Mouse (Mus musculus) adrenal gland, postnatal 36 days (tissue): ENCODE results near the gene Rb1. TPM values are rescaled to one million over a fixed set of nuclear protein-coding genes. Genes with fewer than 3 reads are reported as not detected.
A peak's percentile ranks its signal among the peaks of the same experiment; 100 is the strongest.

ENCODE experiments used
- DNase-seq, 2 experiments: peaks; one replicate each; pipeline ENCODE4 v3.0.0; 2021; ENCODE audit warnings: mixed read lengths in 1 of 2
- total RNA-seq, 2 experiments: library from RNA; stranded (reverse); gene quantifications; 2 replicates each; pipeline ENCODE4 v1.2.3; 2021

Gene Rb1
- total RNA-seq, 2 experiments from 2014 or later = 20.4 to 21.6 TPM

DNA sequence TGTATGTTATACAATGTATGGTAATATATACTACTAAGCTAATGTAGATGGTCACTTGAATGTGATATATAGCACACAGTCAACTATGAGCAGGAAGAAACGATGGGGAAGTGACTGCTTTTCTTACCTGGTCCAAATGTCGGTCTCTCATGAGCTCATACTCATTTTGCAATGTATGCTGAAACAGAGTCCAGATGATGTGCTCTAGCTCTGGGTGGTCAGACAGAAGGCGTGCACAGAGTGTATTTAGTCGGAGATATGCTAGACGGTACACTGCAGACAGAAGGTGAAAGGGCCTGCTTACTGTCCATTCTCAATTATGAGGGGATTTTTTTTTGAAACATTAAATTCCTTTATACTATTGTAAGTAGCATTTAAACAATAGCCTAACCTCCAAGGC, 114.1 kb downstream of the Rb1 start:
- DNase-seq = no peak

DNA sequence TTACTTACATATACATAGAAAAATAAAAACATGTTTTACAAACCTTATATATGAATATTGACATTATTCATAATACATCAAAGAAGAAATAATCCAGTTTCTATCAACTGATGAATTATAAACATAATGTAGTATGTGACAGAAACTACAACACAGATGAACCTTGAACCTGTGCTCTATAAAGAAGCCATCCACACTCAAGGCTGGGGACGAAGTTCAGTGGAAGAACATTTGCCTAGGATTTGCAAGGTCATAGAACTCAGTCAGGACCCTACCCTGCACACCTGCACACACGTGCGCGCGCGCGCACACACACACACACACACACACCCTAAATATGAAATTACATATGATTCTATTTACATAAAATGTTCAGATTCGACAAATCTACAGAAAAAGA, 115.4 kb downstream of the Rb1 start:
- no peak for DNase-seq

DNA sequence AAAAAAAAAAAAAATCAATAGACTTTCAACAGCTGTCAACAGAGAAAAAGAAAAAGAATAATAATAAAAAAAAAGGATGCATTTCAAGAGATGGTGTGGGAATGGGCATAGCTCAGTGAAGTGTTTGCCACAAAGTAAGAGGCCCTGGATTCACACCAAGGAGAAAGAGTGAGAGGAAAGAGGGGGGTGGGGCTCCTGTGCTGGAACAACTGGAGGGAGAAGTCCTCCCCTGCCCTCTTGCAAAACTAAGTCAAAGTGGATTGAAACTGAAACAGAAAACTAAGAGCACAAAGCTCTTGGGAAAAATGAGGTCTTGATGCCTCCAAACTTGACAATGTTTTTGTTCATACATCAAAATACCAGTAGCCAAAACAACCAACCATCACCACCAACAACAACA, 116.4 kb downstream of the Rb1 start:
- DNase-seq = peak; percentile 7 to 58

DNA sequence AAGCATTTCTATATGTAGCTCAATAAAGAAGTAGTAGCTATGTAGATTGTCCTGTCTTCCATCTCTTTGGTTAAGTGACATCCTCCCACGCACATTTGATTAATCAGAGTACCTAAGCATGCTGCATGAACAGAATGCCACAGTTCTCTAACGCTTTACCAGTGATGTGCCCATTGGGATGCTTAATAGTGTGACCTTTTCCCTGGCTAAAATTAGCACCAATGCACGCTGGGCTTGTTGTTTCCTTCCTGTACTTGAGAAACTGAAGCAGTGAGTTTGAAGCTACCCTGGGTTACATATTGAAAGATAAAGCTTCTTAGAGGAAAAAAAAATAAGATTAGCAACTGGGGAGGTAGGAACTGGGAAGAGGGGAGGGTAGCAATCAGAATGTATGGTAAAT, 121.6 kb downstream of the Rb1 start:
- DNase-seq = no peak

DNA sequence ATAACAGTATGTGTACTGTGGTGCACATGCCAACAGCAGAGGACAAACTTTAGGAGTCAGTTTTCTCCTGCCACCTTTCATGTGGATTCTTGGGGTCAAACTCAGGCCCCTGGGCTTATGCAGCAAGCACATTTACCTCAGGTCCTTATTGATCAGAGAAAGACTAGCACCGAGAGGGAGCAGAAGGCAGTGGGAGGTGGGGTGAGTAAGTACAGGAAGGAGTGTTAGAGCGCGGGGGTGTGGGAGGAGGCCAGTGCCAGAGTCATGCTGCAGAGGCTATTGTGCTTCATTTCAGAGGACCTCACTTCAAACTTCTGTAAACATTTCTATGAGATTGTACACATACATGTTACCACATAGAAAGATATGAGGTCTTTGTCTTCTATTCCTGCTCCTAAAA, 124.2 kb downstream of the Rb1 start:
- no peak for DNase-seq

DNA sequence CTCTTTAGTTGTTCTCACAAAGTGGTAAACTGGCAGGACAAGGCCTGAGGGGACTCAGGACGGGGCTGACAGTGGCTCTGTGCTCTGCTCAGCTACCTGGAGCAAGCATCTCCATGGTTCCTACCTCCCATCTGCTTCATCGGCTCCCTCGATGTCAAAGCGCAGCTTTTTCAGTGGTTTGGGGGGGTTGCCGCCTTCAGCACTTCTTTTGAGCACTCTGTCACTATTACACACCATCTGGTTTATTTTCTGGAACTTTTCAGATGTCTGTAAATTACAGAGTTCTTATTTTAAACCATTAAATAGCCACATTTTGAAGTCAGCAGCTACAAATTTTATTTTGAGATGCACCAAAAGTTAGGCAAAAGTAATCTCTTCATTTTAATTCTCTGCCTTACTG, 126.6 kb downstream of the Rb1 start:
- DNase-seq = no peak

DNA sequence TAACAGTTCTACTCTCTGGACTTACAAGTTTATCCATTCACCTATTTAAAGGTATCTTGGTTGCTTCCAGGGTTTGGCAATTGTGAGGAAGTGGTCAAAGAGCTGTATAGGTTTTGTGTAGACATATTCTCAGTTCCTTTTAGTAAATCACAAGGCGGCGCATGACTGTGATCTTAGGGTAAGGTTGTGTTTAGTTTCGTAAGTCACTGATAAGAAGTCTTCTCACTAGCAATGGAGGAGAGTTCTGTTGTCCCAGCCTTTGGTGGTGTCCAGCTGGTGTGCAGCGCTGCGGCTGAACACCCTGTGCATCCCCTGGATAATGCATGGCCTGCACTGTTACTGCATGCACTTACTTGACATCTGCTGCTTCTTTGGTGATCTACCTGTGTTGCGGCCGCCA, 138.7 kb downstream of the Rb1 start:
- DNase-seq = no peak

DNA sequence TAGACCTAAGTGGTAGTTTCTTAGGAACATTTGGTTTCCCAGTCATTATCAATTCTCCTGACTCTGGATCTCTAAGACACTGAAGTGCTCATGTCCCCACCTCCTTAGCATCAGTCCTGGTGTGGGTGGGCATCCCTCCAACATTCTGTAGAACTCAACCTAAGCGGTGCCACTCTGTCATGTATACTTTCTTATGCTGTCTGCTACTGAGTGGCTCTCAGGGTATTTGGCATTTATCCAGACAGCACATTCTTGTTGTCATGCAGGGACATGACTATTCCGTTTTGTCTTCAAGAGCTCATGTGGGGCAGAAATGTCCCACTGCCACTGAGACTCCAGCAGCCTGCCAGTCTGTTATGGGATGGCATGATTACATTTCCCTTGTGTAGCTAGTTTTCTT, 144.5 kb downstream of the Rb1 start:
- DNase-seq = no peak

DNA sequence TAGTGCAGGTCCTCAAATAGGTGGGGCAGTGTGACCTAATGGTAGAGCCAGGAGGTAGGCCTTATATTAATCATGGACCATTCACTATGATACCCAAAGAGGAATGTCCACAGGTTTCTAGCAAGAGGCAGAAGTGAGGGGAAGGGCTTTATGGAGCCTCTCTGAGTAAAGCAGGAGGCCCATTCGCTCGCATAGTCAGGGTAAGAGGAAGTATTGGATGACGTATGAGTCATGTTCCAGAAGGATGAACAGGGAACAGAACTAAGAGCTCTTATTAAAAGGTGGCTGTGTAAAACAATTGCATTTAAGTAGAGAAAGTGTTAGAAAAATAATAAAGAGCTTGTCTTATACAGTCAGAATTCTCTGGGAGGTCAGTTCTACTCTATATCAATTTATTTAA, 145.0 kb downstream of the Rb1 start:
- DNase-seq = no peak

DNA sequence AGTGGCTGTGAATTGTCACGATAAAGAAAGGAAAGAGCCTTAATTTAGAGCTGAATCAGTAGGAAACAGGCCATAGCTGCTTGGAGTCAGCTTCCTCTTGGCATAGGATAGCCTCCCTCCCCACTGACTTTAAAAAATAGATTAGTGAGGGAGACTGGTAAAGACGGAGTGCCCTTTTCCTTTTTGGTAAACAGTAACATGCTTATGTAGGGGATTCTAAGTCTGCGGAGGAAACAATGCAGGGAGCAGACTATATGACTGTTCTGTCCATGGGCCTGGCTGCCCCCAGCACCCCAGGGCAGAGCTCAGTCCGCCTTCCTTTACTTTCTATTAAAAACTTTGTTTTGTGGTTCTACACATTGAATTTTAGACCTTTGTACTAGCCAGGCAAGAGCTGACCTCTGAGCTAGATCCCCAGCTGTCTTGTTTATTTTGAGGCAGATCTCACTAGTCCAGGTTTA, 146.4 kb downstream of the Rb1 start:
- no peak for DNase-seq

DNA sequence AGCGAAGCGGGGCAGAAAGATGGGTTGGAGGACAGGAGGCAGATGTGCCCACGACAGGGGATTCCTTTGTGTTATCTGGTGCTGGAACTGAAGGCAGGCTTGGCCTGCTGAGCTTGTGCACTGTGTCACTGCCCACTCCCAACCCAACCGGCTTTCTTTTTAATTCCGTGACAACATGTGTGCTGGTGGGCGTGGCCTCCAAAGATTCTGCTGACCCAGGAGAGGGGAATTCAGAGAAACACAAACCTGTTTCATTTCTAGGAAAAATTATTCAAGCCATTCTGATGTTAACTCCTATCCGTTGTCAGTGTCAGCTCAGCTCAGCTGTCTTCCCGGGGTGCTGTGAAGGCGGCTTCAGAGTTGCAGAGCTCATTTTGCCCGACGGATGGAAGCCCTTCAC, 147.7 kb downstream of the Rb1 start:
- no peak for DNase-seq

DNA sequence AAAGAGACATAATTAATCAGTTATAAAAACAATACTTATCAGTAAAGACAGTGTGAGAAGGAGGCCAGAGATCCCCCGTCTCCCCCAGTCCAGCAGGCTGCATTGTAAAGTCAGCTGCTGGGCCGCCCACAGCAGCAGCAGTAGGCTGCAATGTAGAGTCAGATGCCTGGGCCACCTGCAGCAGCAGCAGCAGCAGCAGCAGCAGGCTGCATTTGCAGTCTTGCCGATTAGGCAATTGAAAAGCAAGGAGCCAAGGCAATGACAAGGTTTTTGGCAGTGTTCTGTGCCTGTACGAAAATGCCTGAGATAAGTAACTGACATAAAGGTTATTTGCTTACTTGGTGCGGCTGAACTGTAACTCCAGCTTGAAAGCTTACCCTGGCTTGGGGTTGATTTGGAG, 149.4 kb downstream of the Rb1 start:
- peak; percentile 20 to 28 for DNase-seq

DNA sequence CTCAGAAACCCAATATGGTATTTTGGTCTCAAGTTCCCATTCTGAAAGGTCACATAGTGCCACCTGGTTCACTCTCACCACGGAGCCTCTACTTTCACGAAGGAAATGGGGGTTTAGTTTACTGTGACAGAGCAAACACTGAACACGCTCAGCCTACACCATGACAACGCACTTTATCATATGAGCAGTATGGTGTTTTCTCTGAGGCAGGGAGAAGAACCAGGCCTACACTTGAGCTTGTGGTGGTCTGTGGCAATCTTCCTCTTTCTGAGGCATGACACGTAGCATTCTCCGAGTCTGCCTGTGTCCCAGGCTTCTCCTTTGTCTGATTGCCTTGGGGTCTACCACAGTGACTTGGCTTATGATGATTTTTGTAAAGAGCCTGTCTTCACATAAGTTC, 149.8 kb downstream of the Rb1 start:
- no peak for DNase-seq

DNA sequence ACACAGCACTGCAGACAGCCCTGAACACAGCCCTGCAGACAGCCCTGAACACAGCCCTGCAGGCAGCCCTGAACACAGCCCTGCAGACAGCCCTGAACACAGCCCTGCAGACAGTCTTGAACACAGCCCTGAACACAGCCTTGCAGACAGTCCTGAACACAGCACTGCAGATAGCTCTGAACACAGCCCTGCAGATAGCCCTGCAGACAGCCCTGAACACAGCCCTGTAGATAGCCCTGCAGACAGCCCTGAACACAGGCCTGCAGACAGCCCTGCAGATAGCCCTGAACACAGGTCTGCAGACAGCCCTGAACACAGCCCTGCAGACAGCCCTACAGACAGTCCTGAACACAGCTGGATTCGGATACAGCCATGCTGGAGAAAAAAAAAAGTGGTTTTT, 150.6 kb downstream of the Rb1 start:
- no peak for DNase-seq

DNA sequence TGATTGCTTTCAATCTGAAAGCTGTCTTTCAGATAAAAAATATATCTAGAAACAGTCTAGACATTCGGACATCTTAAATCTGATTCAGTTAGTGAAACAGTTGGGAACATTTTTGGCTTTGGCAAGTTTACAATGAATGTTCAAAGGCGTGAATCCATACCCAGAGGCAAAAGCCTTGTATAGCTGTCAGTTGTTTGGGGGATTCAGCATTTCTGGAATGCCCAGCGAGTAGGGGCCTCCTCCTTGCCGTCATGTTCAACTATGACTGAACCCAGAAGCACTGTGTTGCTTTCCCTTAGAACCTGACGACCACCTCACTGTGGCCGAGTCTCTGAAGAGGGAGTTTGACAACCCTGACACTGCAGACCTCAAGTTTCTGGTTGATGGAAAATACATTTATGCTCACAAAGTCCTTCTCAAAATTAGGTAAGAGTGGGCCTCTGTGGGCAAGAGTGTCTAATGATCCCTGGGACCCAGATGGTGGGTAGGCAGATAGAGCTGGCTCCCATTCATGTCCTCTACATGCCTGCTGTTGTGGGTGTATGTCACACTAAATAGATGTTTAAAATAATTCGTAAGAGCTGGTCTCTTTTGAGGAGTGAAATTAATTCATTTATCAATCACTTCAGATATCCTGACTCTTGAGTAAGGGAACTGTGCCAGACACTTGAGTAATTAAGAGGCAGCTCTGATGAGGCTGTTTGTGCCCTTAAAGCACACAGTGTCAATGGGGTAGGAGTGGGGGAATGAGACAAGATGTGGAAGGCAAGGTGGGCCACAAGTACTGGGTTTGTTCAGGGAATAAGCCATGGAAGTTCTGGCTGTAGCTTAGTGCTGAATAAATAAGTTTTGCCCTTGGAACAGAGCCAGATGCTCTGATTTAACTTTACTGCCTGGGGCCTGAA, 151.3 kb downstream of the Rb1 start:
- no peak for DNase-seq

DNA sequence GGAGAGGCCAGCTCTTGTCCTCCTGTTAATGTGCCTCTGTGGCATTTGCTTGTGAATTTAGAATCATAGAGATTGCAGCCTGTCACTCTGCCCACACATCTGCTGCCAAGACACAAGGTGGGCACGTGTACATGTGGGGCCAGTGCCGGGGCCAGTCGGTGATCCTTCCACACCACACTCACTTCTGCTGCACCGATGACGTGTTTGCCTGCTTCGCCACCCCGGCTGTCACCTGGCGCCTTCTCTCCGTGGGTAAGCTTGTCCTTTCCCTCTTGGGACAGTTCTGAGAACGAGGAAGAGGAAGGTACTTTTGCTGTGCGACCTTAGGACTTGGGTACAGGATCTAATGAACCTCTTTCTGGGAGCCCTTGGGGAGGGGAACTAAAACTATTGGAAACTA, 152.0 kb downstream of the Rb1 start:
- no peak for DNase-seq

DNA sequence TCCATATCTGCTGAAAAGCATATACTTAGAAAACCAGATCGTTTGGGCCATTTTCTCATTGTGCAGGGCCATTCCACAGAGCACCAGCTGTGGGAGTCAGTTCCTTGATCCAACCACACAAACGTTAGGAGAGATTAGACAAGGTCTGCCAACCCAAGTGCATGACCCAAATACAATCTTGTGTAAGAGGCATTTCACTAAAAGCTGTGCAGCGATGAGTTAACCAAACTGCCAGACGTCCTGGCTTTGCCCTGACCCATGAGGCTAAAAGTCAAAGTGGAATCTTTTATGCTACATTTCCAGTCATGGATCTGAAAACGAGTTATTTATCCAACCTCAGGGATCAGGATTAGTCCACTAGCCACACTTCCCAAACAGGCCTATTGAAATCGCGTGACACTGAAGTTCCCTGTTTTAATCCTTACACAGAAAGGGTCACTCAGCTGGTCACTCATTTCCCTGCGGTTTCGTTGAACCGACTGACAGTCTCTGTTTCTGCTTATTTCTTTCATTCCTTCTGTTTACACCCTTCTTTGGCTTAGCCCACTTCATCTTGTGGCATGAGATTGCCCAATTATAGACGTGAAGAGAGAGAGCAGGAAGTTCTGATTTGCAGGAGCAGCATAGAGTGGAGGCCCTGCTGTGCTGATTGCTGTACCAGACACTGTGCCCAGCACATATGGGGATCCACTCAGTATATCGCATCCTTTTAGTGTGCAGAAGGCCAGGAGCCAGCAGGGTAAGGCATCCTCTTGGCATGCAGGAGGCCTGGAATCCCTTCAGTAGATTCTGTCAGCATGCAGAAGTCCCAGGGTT, 153.2 kb downstream of the Rb1 start:
- DNase-seq = peak; percentile 7 to 11

DNA sequence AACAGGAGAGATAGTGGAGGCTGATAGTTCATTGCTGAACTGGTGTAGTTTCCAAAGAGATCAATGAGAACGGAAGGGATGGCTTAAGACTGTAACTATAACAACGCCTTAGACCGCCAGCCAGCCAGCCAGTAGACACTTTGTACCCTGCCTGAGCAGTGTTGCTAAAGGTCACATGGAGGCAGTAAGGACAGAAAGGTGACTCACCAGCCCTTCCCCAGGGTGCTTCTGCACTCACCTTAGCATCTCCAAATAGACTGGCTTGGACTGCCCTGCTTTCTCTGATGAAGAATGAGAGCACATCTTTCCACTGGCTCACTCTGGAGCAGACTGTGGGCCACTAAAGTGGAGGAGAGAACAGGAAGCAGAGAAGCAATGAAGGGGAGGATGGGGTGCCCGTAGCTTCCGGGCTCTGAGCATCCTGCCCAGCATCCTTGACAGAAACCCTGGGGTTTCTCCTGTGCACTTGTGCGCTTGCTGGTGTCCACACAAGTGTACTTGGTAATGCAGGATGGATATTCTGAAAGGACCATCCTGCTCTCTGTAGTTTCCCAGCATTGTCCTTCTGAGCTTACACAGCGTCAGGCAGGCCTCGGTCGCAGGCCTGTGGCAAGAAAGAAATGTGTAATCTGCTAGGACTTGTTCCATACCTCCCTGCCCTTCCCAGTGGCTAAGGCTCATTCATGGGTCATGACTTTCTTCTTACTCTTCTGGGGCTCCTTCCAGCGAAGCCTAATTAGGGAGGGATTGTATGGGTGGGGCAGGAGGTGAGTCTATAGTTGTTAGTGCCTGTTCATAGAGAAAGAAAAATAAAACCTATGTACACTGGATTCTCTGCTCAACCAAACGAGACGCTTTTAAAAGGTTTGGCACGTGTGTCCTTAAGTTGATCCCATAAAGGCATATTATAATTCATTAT, 155.4 kb downstream of the Rb1 start:
- peak; percentile 8 to 38 for DNase-seq

DNA sequence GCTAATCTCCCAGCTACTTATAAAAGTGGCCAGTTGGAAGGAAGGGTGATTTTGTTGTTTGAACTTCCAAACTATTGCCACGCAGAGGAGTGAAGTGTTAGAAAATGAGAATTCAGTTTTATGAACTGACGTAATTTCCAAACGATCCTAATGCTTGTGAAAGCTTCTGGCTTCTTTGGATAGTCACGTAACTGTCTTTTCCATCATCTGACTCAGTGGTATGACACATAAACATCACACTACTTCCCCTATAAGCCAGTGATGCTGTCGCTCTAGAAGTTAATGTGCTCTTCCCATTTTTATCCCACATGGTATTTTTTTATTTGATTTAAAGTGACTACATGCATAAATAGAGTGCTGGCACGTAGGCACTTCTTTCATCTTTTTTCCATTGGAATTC, 157.0 kb downstream of the Rb1 start:
- no peak for DNase-seq

DNA sequence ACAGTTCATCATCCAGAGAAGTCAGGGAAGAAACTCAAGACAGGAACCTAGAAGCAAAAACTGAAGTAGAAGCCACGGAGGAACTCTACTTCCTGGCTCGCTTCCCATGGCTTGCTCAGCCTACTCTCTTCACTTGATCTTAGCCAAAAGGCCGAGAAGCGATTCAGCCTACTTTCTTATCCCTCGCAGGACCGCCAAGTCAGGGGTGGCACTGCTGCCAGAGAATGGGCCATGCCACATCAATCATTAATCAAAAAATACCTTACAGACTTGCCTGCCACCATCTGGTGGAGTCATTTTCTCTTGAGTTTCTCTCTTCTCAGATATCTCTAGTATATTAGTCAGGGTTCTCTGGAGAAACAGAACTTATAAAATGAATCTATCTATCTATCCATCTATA, 160.5 kb downstream of the Rb1 start:
- DNase-seq = peak in 1 of 2 experiments; percentile 19

DNA sequence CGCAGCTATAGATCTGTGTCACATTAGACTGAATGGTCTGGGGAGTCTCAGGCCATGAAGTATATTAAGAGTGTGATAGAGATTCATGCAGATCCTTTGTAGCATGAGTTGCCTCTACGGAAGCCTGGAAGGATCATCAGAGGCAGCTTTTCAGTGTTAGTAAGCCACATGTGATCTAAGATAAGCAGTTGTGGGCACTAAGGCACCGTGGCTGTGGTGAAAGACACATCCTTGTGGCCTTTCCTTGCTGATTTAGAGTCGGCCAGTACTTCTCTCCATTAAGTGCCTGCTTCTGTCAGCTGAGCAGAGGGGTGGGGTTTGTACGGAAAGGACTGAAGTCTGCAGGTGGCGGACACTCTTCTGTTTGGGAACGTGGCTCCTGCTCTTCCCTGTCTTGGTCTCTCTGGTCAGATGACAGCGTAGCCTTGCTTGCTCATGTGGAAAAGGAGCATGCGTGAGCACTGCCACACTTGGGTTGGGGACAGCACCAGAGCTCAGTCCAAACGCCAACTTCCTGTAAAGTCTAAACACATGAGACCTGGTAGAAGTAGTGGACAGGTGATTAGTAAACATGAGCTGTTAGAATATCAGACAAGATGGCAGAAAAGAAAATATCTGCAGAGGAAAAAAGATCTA, 162.1 kb downstream of the Rb1 start:
- no peak for DNase-seq
